15 mouse cellular contexts compared by ENCODE assay signal in the genomic region with DNA sequence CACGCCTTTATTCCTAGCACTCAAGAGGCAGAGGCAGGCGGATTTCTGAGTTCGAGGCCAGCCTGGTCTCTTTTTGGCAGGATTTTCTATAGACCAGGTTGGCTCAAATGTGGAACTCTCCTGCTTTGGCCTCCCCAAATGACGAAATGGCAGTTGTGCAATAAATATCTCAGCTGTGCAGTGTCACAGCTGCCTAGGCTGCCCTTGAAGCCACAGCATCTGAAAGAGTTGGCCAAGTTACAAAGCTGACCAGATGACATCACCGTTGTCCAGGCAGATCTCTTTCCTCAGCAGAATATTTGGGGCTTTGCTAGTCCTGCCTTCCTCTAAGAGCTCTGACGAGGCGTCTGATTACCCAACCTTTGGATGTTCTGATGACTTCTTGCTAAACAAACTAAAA. TPM values are rescaled to one million over a fixed set of nuclear protein-coding genes. Genes with fewer than 3 reads are reported as not detected.
A peak's percentile ranks its signal among the peaks of the same experiment; 100 is the strongest.
DNase-seq lines count a peak whose midpoint lies in the region; ATAC-seq lines count a peak whose summit lies in the region.
"Had no signal": no experiment of that assay in that cellular context is flagged by ENCODE, and none has a peak within 500 bp of the region (broad histone marks: within the 10 kb centered on the region; RNA-seq: fewer than 3 reads in every experiment).

No protein-coding gene starts in this region.

- H3K36me3 ChIP-seq in hindbrain, embryonic 11.5 days (ENCODE audit: control insufficient read depth, insufficient read depth, low read length), result no peaks in the 10 kb centered on the region
- H3K36me3 ChIP-seq: G1E; heart, embryonic 13.5 days; intestine, embryonic 15.5 days; midbrain, embryonic 12.5 days; neural tube, embryonic 15.5 days had no signal

- no peaks in the 10 kb centered on the region for H3K27me3 ChIP-seq in hindbrain, embryonic 11.5 days (ENCODE audit: control insufficient read depth, insufficient read depth, low read length)
- H3K27me3 ChIP-seq: heart, embryonic 13.5 days; intestine, embryonic 15.5 days; midbrain, embryonic 12.5 days; neural tube, embryonic 15.5 days had no signal

- H3K4me3 ChIP-seq in hindbrain, embryonic 11.5 days (ENCODE audit: low read depth, low read length), result no peak overlapping the region
- H3K4me3 ChIP-seq: erythroblast, embryonic 14.5 days; heart, embryonic 13.5 days; intestine, embryonic 15.5 days; midbrain, embryonic 12.5 days; neural tube, embryonic 15.5 days had no signal

- H3K27ac ChIP-seq in hindbrain, embryonic 11.5 days (ENCODE audit: low read depth, low read length), result no peak overlapping the region
- H3K27ac ChIP-seq: heart, embryonic 13.5 days; intestine, embryonic 15.5 days; midbrain, embryonic 12.5 days; neural tube, embryonic 15.5 days had no signal

- no peaks in the 10 kb centered on the region for H3K9me3 ChIP-seq in hindbrain, embryonic 11.5 days (ENCODE audit: control insufficient read depth, low read length)
- H3K9me3 ChIP-seq: G1E; heart, embryonic 13.5 days; intestine, embryonic 15.5 days; midbrain, embryonic 12.5 days; neural tube, embryonic 15.5 days had no signal

- 91% methylated on average over 7 of the region's 7 CpGs for WGBS in hindbrain, embryonic 11.5 days

- H3K4me2 ChIP-seq in hindbrain, embryonic 11.5 days (replicated peaks; ENCODE audit: low read depth, low read length), result no peak overlapping the region
- H3K4me2 ChIP-seq: heart, embryonic 13.5 days; intestine, embryonic 15.5 days; midbrain, embryonic 12.5 days; neural tube, embryonic 15.5 days had no signal

- DNase-seq in layer of hippocampus, adult 9-11 months, result peak; percentile 34
- no peak for DNase-seq in layer of hippocampus, postnatal 25 days (ENCODE audit: extremely low spot score in 1 of 2, low spot score in 1 of 2)
- DNase-seq in adrenal gland, postnatal 10 days, result peak; percentile 56
- DNase-seq in heart, postnatal 10 days, result peak; percentile 22 to 26
- peak; percentile 19 to 43 for DNase-seq in monocyte, adult 2 months (ENCODE audit: low read depth in 1 of 2, low spot score in 2 of 2)
- DNase-seq in right cerebral cortex, adult 2 months (ENCODE audit: low spot score in 2 of 2), result no peak
- DNase-seq in left cerebral cortex, adult 11 months (ENCODE audit: low spot score), result no peak
- DNase-seq in hindbrain, embryonic 11.5 days (ENCODE audit: low spot score), result no peak
- DNase-seq: thymus, adult 18-20 months had no signal

- intact Hi-C loops in heart, postnatal 10 days (cut with DNase I), result loop anchor here (2.0 to 5.0 kb wide), 2 partner anchors 80 to 292 kb away; partner anchors contain the start of gene Nhsl1

- no peaks in the 10 kb centered on the region for H3K4me1 ChIP-seq in hindbrain, embryonic 11.5 days (replicated peaks; ENCODE audit: control insufficient read depth, insufficient read depth, low read length)

- no peak for ATAC-seq in hindbrain, embryonic 11.5 days (ENCODE audit: low FRiP score)
- ATAC-seq: intestine, embryonic 15.5 days had no signal

- H3K9ac ChIP-seq in hindbrain, embryonic 11.5 days (ENCODE audit: low read depth, low read length), result no peak overlapping the region
- H3K9ac ChIP-seq: heart, embryonic 13.5 days; intestine, embryonic 15.5 days; midbrain, embryonic 12.5 days; neural tube, embryonic 15.5 days had no signal

RNA-seq across cellular contexts. Expression of gene Ccdc28a, which starts 2.4 kb away (rescaled TPM):
- total RNA-seq in layer of hippocampus, postnatal 25 days (2021), result 10 to 100 TPM; 30.3 to 34.5 TPM
- 1 to 10 TPM; 8.0 to 9.8 TPM for total RNA-seq in adrenal gland, postnatal 10 days (2021)
- total RNA-seq in heart, postnatal 10 days (2021), result 1 to 10 TPM; 6.4 to 6.7 TPM
- 7.0 and 8.5 TPM in 2 replicates for polyA plus RNA-seq in hindbrain, embryonic 11.5 days (2014; fragmentation: Nextera tagmentation; extraction: Ambion mirVana)

RNA-seq across cellular contexts. Expression of gene Ect2l, which starts 26.5 kb away (rescaled TPM):
- under 1 TPM; 0.25 to 0.28 TPM for total RNA-seq in layer of hippocampus, postnatal 25 days (2021)
- total RNA-seq in adrenal gland, postnatal 10 days (2021), result not detected
- not detected for total RNA-seq in heart, postnatal 10 days (2021)
- 0.12 TPM in 1 of 2 replicates, not detected in the other for polyA plus RNA-seq in hindbrain, embryonic 11.5 days (2014; fragmentation: Nextera tagmentation; extraction: Ambion mirVana)
- polyA plus RNA-seq: erythroblast, embryonic 14.5 days; G1E; heart, embryonic 13.5 days had no signal

Comparison
In these comparisons a context has a peak if more than half of its experiments do, and no peak if none do; other contexts are left out.
1. DNase-seq: peak in layer of hippocampus, adult 9-11 months (single experiment), adrenal gland, postnatal 10 days (single experiment), heart, postnatal 10 days (2 of 2) and monocyte, adult 2 months (2 of 2); none in layer of hippocampus, postnatal 25 days (0 of 2), right cerebral cortex, adult 2 months (0 of 2), left cerebral cortex, adult 11 months (single experiment) and hindbrain, embryonic 11.5 days (single experiment).